11 mouse cellular contexts compared by ENCODE assay signal in the genomic region with DNA sequence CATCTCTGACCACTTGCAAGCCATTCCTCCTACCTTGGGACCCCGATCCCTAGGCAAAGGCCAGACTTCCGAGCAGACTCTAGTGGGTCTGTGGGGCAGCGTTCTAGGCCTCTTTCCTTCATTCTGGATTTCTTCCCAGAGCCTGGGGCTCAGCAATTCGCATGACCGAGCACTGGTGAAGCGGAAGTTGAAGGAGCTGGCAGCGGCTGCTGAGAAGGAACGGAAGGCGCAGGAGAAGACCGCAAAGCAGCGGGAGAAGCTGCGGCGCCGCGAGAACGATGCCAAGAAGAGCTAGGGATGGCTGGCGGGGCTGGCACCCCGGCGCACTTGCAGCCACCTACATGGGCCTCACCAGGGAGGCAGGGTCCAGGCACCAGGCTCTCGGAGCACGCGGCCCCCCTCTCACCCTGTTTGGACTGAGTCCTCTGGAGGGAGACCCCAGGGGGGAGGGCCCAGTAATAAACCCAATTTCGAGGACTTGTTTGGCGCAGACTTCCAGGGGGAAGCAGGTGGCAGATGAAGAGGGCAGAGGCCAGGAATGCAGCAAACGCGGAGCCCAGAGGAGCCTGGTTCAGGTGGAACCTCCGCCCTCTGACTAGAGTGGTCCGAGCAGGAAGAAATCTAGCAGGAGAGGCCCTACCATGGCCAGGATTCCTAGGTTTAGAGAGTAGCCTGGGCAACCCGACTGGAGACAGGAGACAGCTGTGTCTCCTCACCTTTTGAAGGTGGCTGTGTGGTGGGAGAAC. TPM values are rescaled to one million over a fixed set of nuclear protein-coding genes. Genes with fewer than 3 reads are reported as not detected.
DNase-seq lines count a peak whose midpoint lies in the region; ATAC-seq and TF ChIP-seq lines count a peak whose summit lies in the region.
"Had no signal": no experiment of that assay in that cellular context is flagged by ENCODE, and none has a peak within 500 bp of the region (broad histone marks: within the 10 kb centered on the region; RNA-seq: fewer than 3 reads in every experiment).

No protein-coding gene starts in this region.

- H3K27me3 ChIP-seq in forebrain, embryonic 11.5 days (ENCODE audit: control insufficient read depth, insufficient read depth, low read length) = no peaks in the 10 kb centered on the region

- H3K36me3 ChIP-seq in forebrain, embryonic 11.5 days (ENCODE audit: control insufficient read depth, insufficient read depth, low read length) = peaks cover 19% of the 10 kb centered on the region

- H3K4me2 ChIP-seq in forebrain, embryonic 11.5 days (ENCODE audit: low read depth, low read length, severe bottlenecking) = no peak overlapping the region

- intact Hi-C loops in left cerebral cortex, postnatal 10 days (cut with DNase I) = no loop called here

- no peaks in the 10 kb centered on the region for H3K4me1 ChIP-seq in forebrain, embryonic 11.5 days (replicated peaks; ENCODE audit: control insufficient read depth, insufficient read depth, low read length)

- ATAC-seq in forebrain, embryonic 11.5 days (replicated peaks; ENCODE audit: low FRiP score) = no peak
- ATAC-seq in activated CD4-positive, CD25-positive, alpha-beta regulatory T cell, adult 4 months = no peak

- no peak overlapping the region for H3K4me3 ChIP-seq in forebrain, embryonic 11.5 days (ENCODE audit: low read depth, low read length)
- H3K4me3 ChIP-seq: heart, adult 2 months had no signal

- peak; percentile 69 to 70 for DNase-seq in left cerebral cortex, postnatal 10 days (ENCODE audit: extremely low spot score in 1 of 2, low spot score in 2 of 2)
- DNase-seq in left cerebral cortex, adult 8-10 months (ENCODE audit: low spot score in 2 of 2) = no peak
- peak; percentile 85 for DNase-seq in brain, embryonic 14.5 days (ENCODE audit: low read depth)
- peak; percentile 66 for DNase-seq in forebrain, embryonic 11.5 days (ENCODE audit: low spot score)
- DNase-seq in kidney, postnatal 14 days = peak; percentile 68
- DNase-seq in ovary, postnatal 10 days (ENCODE audit: low spot score) = no peak
- DNase-seq in gastrocnemius, postnatal 4 days (ENCODE audit: low spot score in 2 of 2) = no peak
- DNase-seq: heart, adult 2 months had no signal

- TF ChIP-seq POLR2A in brain, embryonic 14.5 days (IDR thresholded peaks at IDR 0.05; ENCODE audit: borderline replicate concordance, extremely low read depth, insufficient read depth, insufficient read length, poor library complexity, severe bottlenecking) = no peak

- WGBS in forebrain, embryonic 11.5 days = 63% methylated on average over 29 of the region's 29 CpGs

- no peak overlapping the region for H3K9ac ChIP-seq in forebrain, embryonic 11.5 days (ENCODE audit: low read length)

- no peak overlapping the region for H3K27ac ChIP-seq in forebrain, embryonic 11.5 days (ENCODE audit: low read depth, low read length)
- H3K27ac ChIP-seq: heart, adult 2 months had no signal

- no peak for TF ChIP-seq CTCF in brain, embryonic 14.5 days (IDR thresholded peaks at IDR 0.05; ENCODE audit: borderline replicate concordance, extremely low read depth, insufficient read depth, insufficient read length)

- no peaks in the 10 kb centered on the region for H3K9me3 ChIP-seq in forebrain, embryonic 11.5 days (ENCODE audit: control insufficient read depth, low read length)
- H3K9me3 ChIP-seq: G1E had no signal

RNA-seq across cellular contexts. Expression of a gene that starts 14.9 kb away (rescaled TPM):
- total RNA-seq in left cerebral cortex, postnatal 10 days (2021) = 10 to 100 TPM; 98.6 to 99.6 TPM
- 10 to 100 TPM; 24.4 to 28.9 (median 28.7) TPM for total RNA-seq in left cerebral cortex, adult 8-10 months (2022)
- polyA plus RNA-seq in brain, embryonic 14.5 days (2012; rRNA removed) = 141 and 186 TPM in 2 replicates
- polyA plus RNA-seq in forebrain, embryonic 11.5 days (2014; fragmentation: Nextera tagmentation; extraction: Ambion mirVana) = 56.8 and 59.2 TPM in 2 replicates
- total RNA-seq in gastrocnemius, postnatal 4 days (2021) = 10 to 100 TPM; 10.8 to 11.4 TPM
- under 1 TPM in 1 of 2 experiments, not detected in 1; 0.32 TPM for polyA plus RNA-seq in activated CD4-positive, CD25-positive, alpha-beta regulatory T cell, adult 4 months (2017; shearing (Covaris generic))

RNA-seq across cellular contexts. Expression of a gene that starts 16.5 kb away (rescaled TPM):
- 10 to 100 TPM; 43.8 to 50.6 TPM for total RNA-seq in left cerebral cortex, postnatal 10 days (2021)
- 100 to 1,000 TPM; 112 to 125 (median 120) TPM for total RNA-seq in left cerebral cortex, adult 8-10 months (2022)
- polyA plus RNA-seq in brain, embryonic 14.5 days (2012; rRNA removed) = 17.9 and 26.1 TPM in 2 replicates
- 16.5 and 17.4 TPM in 2 replicates for polyA plus RNA-seq in forebrain, embryonic 11.5 days (2014; fragmentation: Nextera tagmentation; extraction: Ambion mirVana)
- 100 to 1,000 TPM; 254 to 274 TPM for total RNA-seq in gastrocnemius, postnatal 4 days (2021)
- 1 to 10 TPM; 2.9 to 5.6 TPM for polyA plus RNA-seq in activated CD4-positive, CD25-positive, alpha-beta regulatory T cell, adult 4 months (2017; shearing (Covaris generic))

RNA-seq across cellular contexts. Expression of a gene that starts 33.8 kb away (rescaled TPM):
- 100 to 1,000 TPM; 388 to 414 TPM for total RNA-seq in left cerebral cortex, postnatal 10 days (2021)
- 100 to 1,000 TPM; 708 to 774 (median 713) TPM for total RNA-seq in left cerebral cortex, adult 8-10 months (2022)
- polyA plus RNA-seq in brain, embryonic 14.5 days (2012; rRNA removed) = 37.9 and 81.2 TPM in 2 replicates
- polyA plus RNA-seq in forebrain, embryonic 11.5 days (2014; fragmentation: Nextera tagmentation; extraction: Ambion mirVana) = 17.2 and 18.6 TPM in 2 replicates
- total RNA-seq in gastrocnemius, postnatal 4 days (2021) = 10 to 100 TPM; 64.9 to 69.2 TPM
- polyA plus RNA-seq in activated CD4-positive, CD25-positive, alpha-beta regulatory T cell, adult 4 months (2017; shearing (Covaris generic)) = 10 to 100 TPM; 23.1 to 24.0 TPM

RNA-seq across cellular contexts. Expression of a gene that starts 48.5 kb away (rescaled TPM):
- under 1 TPM in 1 of 2 experiments, not detected in 1; 0.41 TPM for total RNA-seq in left cerebral cortex, postnatal 10 days (2021)
- total RNA-seq in left cerebral cortex, adult 8-10 months (2022) = under 1 TPM in 3 of 4 experiments, not detected in 1; 0.23 to 0.48 (median 0.25) TPM
- 0.25 and 0.73 TPM in 2 replicates for polyA plus RNA-seq in brain, embryonic 14.5 days (2012; rRNA removed)
- polyA plus RNA-seq in forebrain, embryonic 11.5 days (2014; fragmentation: Nextera tagmentation; extraction: Ambion mirVana) = not detected in 2 replicates
- 100 to 1,000 TPM; 169 to 222 TPM for total RNA-seq in gastrocnemius, postnatal 4 days (2021)
- polyA plus RNA-seq in activated CD4-positive, CD25-positive, alpha-beta regulatory T cell, adult 4 months (2017; shearing (Covaris generic)) = under 1 TPM in 1 of 2 experiments, not detected in 1; 0.46 TPM
- total RNA-seq: common myeloid progenitor, adult 5-6 weeks had no signal
- polyA plus RNA-seq: G1E had no signal

RNA-seq across cellular contexts. Expression of a gene that starts 52.0 kb away (rescaled TPM):
- total RNA-seq in left cerebral cortex, postnatal 10 days (2021) = 10 to 100 TPM; 13.6 to 16.2 TPM
- total RNA-seq in left cerebral cortex, adult 8-10 months (2022) = 10 to 100 TPM; 15.9 to 22.5 (median 19.6) TPM
- polyA plus RNA-seq in brain, embryonic 14.5 days (2012; rRNA removed) = 23.4 and 29.3 TPM in 2 replicates
- polyA plus RNA-seq in forebrain, embryonic 11.5 days (2014; fragmentation: Nextera tagmentation; extraction: Ambion mirVana) = 4.4 and 5.4 TPM in 2 replicates
- total RNA-seq in gastrocnemius, postnatal 4 days (2021) = 1 to 10 TPM; 4.8 to 5.5 TPM
- polyA plus RNA-seq in activated CD4-positive, CD25-positive, alpha-beta regulatory T cell, adult 4 months (2017; shearing (Covaris generic)) = under 1 TPM; 0.56 to 0.64 TPM
- polyA plus RNA-seq: G1E had no signal

Comparison
In these comparisons a context has a peak if more than half of its experiments do, and no peak if none do; other contexts are left out.
1. DNase-seq: peak in left cerebral cortex, postnatal 10 days (2 of 2), brain, embryonic 14.5 days (single experiment), forebrain, embryonic 11.5 days (single experiment) and kidney, postnatal 14 days (single experiment); none in left cerebral cortex, adult 8-10 months (0 of 2), ovary, postnatal 10 days (single experiment) and gastrocnemius, postnatal 4 days (0 of 2).
2. RNA of a gene that starts 33.8 kb away (total RNA-seq): 708 to 774 TPM in left cerebral cortex, adult 8-10 months and 388 to 414 TPM in left cerebral cortex, postnatal 10 days; 64.9 to 69.2 TPM in gastrocnemius, postnatal 4 days; every median in the first group is over 4 times any median in the second.